Mouse (Mus musculus): Measurements from ENCODE around the gene Fads3. TPM values are rescaled to one million over a fixed set of nuclear protein-coding genes. Genes with fewer than 3 reads are reported as not detected.

The Fads3 gene
- polyA plus RNA-seq, 1 experiment: 26.0 TPM

DNA sequence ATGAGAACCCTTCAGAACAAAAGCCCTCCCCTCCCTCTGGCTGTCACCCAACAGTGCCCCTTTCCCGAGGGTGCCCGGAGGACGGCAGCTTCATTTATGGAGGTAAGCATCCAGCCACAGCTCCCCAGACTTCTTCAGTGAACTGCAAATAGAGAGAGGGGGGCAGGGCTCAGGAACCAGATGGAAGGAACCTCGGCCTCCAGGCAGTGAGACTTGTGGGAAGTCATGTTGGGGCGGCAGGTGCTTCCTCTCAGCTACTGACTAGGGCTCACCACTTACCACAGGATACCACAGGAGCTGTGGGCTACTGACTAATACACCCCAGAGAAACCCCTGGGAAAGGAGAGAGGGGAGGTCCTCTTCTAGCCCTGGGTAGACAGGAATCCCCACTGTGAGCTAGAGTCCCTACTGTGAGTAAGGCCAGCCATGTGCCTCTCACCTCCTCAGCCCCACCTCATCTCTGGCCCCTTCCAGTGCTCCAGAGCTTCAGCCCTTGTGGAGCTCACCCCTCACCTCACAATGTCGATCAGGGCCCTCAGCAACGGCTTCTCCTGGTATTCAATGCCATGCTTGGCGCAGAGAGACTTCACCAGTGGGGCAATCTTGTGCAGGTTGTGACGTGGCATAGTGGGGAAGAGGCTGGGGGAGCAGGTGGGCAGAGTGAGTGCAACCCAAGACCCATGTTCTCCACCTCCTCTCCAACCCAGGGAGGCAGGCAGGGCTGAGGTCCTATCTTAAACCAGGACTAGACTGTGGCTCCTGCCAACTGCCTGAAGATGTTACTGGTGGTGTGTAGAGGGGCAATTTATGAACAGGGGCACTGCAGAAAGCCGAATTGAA is 23.0 kb downstream of the Fads3 start:
- WGBS: 69% methylated on average over 10 of the region's 10 CpGs
- DNase-seq (ENCODE audit: low read depth, low spot score): no peak

DNA sequence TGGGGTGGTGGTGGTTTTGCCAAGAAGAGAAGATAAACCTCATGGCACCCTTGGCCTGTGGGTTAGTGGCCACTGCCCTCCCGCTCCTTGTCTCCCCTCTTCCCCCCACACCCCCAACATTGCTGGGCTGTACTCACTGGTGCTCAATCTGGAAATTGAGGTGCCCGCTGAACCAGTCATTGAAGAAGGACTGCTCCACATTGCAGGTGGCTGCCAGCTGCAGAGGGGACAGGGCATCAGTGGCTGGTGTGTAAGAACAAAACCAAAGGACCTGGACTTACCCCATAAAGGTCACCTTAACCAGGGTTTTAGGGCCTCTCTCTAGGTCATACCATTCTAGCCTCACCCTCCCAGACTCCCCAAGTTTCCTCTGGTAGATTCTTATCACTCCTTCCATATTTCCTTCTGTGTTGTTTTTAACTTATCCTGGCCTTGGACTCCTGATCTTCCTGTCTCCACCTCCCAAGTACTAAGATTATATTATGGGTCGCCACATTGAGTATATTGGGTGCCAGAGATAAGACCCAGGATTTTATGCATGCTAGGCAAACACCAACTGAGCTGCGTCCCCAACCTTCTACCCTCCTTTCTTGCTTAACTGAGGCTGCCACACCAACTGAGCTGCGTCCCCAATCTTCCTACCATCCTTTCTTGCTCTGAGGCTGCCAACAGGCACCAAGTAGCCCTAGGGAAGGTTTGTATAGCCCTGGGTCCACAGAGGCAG is 24.3 kb downstream of the Fads3 start:
- no peak for DNase-seq (ENCODE audit: low read depth, low spot score)
- 37% methylated on average over 5 of the region's 5 CpGs for WGBS

DNA sequence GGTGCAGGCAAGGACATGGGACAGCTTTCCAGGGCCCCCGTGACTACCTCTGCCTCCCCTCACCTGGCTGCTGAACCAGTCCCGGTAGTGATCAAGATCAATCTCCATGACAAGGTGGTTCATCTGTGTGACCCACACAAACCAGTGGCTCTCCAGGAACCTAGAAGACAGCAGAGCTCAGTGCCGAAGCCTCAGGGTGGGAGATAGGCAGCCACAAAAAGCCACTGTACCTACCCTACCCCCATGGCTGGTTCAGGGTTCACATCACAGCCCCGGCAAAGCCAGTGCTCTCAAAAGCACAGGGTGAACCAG is 24.8 kb downstream of the Fads3 start:
- WGBS: 36% methylated on average over 4 of the region's 4 CpGs
- DNase-seq (ENCODE audit: low read depth, low spot score): no peak

DNA sequence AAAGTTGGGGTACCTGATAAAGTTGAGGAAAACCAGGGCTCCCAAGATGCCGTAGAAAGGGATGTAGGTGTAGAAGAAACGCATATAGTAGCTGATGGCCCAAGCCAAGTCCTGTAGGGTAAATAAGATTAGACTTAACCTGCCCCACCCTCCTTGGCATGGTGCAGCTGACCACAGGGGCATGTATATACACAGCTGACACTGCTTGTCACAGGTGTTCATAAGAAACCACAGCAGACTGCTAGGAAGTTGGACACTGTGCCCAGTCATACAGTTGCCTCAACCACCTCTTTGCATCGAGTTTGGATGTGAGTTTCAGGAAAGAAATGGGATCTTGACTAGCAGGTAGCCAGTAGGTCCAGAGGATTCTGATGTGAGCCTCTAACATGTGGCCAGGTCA is 25.1 kb downstream of the Fads3 start:
- 24% methylated on average over 3 of the region's 3 CpGs for WGBS
- no peak for DNase-seq (ENCODE audit: low read depth, low spot score)

DNA sequence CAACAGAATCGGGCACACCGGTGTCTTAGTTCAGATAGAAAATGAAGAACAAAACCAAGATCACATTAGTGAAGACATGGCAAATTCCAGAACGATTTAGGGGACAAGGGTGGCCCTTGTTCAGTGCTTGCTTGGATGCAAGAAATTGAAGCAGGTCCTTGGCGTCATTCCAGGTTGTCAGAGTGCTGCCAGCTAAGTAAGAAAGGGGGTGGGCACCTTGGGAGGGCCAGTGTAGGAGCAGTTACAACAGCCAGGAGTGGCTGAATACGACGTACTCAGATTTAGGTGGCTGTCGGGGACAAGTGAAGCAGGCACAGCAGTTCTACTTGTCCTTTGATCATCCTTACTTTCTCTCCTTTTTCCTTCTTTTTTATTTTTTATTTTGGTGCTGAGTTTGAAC is 26.3 kb downstream of the Fads3 start:
- WGBS: 47% methylated on average over 7 of the region's 7 CpGs
- DNase-seq (ENCODE audit: low read depth, low spot score): no peak

DNA sequence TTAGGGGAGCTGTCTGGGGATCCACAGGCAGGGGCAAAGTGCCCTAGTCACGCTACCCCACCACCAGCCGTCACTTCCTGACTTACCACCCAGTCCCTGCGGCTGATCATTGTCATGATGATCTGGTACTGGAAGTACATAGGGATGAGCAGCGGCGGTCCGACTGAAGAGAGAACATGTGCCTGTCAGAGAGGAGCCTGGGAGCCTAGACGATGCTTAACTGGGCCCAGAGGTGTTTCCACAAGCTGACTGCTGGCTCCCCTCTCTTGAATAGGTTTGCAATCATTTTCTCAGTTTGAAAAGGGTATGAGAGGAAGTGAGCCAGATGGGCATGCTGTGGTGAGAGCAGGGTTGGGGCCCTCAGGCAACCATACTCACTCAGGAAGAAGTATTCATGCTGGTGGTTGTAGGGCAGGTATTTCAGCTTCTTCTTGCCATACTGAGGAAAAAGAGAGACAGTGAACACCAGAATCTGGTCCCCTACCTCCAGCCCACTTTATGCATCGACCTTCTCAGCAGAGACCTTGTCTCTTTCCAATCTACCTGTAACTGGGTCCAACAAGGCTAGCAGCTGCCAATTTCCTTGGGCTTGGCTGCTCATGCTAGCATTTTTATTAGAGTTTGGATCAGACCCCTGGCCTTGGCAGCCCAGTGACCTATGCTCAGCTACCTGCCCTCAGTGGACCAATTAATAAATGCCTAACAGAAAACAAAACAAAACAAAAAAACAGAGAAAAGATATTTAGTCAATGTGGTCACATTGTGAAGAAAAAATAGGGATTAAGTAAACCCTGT is 29.0 kb downstream of the Fads3 start:
- 91% methylated on average over 8 of the region's 8 CpGs for WGBS

DNA sequence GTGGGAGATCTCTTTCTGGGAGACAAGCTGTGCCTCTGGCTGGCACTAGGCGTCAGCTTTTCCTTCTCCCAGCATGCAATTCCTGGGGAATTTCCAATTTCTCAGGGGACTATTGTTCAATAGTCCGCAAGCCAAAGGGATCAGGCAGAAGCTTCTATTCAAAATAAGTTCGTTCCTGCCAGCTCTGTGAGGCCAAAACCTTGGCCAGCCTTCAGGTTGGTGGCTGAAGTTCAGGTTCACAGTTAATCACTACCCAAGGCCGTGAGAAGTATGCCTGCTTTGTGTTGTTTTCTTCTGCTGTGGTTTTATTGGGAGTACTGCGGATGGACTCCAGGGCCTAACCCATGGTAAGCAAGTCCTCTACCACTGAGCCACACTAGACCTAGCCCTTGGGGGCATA is 29.8 kb downstream of the Fads3 start:
- WGBS: 59% methylated on average over 5 of the region's 5 CpGs
- no peak for DNase-seq (ENCODE audit: low read depth, low spot score)

More for the DNA sequence above, 29.0 kb downstream of the Fads3 start:
- DNase-seq (ENCODE audit: low read depth, low spot score): no peak

DNA sequence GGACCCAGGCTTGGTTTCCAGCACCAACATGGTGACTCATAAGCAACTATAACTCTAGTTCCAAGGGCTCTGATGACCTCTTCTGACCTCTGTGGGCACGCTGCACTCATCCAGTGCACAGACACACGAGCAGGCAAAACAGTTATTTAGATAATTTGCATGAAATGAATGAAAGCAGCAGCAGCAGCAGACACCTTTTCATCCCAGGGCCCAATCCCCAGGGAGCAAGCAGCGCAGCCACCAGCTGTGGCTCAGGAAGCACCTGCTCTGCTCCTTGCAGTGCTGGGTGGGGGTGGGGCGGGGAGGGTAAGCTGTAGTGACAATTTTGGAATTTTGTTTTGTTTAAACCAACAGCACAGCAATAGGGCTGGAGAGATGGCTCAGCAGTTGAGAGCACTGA is 30.5 kb downstream of the Fads3 start:
- no peak for DNase-seq (ENCODE audit: low read depth, low spot score)
- WGBS: 75% methylated on average over 4 of the region's 4 CpGs

DNA sequence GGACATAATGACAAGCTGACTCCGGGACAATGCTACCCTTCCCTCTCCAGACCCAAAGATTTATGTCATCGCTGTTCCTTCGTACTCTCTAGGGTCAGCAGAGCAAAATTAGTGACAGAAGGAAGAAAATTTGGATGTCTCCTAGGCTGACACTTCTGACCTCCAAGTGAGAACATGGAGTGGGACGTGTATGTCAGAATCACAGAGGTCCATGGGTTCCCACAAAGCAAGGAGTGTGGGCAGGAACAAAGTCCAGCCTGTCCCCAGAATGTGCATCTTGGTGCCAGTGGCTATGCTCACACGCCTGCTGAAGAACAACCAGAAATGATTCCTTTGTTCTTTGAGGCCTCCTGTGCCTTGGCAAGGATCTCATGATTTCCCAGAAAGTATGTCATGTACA is 31.8 kb downstream of the Fads3 start:
- 92% methylated on average over 5 of the region's 5 CpGs for WGBS
- no peak for DNase-seq (ENCODE audit: low read depth, low spot score)

DNA sequence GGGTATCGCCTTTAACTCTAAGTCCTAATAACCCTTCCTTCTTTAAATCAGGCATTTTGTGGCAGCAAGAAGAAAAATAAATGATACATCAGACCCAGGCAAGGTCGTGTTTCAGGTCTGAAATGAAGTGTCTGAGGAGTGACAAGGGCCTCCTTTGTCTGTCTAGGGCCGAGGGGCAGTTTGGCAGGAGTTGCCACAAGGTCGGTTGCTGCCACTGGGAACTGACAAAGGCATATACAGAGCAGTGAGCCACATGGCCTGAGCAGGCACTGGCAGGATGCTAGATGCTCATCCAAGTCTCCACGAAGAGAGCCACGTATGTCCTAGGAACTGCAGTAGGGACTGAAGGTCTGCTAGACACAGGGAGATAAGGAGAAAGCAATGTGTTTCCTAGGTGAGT is 37.0 kb downstream of the Fads3 start:
- no peak for DNase-seq (ENCODE audit: low read depth, low spot score)
- 53% methylated on average over 6 of the region's 6 CpGs for WGBS

DNA sequence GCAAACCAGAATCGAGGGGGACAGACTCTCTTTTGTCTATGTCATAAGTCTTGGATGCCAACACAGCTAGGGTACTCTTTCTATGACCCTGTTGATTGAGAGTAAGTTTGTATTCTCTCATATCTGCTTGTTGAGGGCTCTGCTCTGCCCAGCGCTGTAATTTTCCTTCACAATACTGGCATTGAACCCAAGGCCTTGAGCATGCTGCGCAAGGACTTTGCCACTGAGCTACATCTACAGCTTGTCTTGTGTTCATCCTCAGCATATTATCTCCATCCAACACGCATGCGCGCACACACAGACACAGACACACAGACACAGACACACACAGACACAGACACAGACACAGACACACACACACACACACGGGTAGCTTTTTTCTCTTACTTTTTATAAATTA is 39.0 kb downstream of the Fads3 start:
- 33% methylated on average over 7 of the region's 7 CpGs for WGBS
- DNase-seq (ENCODE audit: low read depth, low spot score): no peak

DNA sequence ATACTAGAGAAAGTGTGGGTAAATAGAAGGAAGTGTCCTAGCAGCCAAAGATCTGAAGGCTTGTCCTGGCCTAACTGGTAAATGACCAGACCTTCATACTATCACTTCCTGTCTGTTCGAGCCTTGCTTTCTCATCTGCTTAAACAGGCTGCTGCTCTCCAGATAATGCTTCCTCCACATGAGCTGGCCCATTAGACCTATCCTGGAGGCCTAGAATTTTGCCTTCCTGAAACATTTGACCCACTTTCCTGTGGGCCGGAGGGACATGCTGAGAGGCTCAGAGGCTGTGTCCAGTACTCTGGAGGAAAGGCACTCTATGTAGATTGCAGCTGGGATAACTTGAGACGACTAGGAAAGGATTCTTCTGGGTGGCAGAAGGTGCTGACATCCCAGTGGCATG is 40.7 kb downstream of the Fads3 start:
- 40% methylated on average over 3 of the region's 3 CpGs for WGBS

DNA sequence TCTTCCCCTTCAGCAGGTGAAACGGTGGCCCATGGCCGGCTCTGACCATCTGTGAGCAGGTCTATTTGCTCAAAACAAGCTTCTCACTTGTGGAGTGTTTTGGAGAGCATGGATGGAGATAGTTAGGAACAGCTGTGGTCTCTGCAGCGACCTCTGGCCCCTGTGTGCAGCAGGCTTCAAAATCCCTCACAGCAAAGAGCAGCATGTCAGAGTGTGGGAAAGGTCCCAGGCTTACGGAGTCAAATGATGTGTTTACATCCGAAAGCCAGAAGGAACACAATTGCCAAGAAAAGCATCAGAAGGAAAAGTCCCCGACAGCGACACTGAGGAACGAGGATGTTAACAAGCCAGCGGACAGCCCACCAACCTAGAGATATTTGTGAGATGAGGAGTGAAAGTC is 44.1 kb downstream of the Fads3 start:
- no peak for DNase-seq (ENCODE audit: low read depth, low spot score)
- WGBS: 82% methylated on average over 9 of the region's 9 CpGs

More for the DNA sequence above, 40.7 kb downstream of the Fads3 start:
- DNase-seq (ENCODE audit: low read depth, low spot score): no peak

DNA sequence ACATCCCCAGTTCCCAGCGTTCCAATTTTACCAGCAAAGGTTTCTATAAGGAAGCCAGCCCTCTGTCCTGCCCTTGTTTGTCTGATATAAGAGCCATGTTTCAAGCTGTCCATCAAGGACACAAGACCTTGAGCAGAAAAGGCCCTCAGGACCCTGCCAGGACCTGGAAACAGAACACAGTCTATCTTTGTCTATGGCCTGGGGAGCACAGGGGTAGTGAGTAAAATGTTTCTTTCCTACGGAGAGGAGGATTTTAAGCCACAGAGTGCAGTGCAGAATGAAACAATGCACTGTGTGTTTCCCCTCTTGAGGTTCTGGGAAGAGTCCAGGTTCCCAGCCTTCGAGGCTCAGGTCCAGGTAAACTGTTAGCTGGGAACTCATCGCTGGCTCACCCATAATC is 45.6 kb downstream of the Fads3 start:
- 61% methylated on average over 4 of the region's 4 CpGs for WGBS

DNA sequence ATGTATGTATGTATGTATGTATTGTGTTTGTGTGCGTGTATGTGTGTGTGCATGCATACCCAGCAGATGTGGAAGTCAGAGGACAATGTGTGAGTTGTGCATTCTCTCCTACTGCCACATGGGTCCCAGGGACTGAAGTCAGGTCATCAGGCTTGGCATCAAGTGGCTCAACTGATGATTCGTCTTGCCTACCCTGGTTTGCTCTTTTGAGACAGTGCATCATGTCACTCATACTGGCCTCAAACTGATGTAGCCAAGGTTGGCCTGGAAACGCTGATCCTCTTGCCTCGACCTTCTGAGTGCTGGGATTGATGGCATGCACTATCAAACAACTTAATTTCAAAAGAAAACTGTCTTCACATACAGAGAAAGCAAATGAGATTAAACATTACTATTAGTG is 52.5 kb downstream of the Fads3 start:
- no peak for DNase-seq (ENCODE audit: low read depth, low spot score)

More for the DNA sequence above, 45.6 kb downstream of the Fads3 start:
- no peak for DNase-seq (ENCODE audit: low read depth, low spot score)

DNA sequence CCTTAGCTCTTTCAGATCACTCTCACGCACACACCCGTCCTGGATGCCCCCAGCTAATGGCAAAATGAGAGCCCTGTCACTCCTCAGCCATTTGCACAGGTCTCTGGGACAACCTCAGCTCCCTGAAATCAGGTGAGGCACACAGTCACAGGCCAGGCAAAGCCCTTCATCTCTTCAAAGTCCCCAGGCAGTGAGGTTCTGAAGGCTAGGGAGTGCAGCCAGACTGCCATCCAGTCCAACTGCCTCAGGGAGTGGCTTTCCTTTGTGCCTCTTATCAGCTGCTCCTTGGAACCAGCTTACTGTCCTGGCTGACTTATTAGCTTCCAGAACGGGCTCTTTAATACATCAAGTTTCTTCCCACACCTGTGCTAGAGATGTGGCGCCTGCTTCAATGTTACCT is 53.3 kb downstream of the Fads3 start:
- DNase-seq (ENCODE audit: low read depth, low spot score): no peak
- 34% methylated on average over 4 of the region's 4 CpGs for WGBS

More for the DNA sequence above, 52.5 kb downstream of the Fads3 start:
- 84% methylated on average over 4 of the region's 4 CpGs for WGBS

DNA sequence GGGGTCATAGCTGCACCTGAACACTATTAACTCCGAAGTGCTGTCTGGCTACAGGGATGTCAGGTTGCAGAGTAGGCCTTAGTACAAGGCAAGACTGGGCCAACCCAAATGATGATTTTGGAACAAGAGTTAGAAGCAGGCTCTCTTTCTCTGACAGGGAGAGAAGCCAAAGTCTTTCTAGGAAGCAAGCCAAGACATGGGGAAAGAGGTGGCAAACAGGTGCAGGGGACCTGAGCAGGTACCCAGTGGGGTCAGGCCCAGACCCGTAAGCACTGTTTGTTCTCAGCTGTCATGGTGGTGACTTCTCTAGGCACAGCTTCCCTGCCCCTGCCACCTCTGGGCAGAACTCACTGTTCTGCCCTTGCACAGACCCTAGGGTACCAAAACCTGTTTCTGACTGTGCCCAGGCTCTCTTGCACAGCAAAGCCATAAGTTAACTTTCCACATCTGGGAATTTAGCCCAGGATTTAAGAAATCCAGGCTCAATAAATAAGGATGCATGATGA is 55.1 kb downstream of the Fads3 start:
- WGBS: 67% methylated on average over 2 of the region's 2 CpGs
- DNase-seq (ENCODE audit: low read depth, low spot score): no peak

DNA sequence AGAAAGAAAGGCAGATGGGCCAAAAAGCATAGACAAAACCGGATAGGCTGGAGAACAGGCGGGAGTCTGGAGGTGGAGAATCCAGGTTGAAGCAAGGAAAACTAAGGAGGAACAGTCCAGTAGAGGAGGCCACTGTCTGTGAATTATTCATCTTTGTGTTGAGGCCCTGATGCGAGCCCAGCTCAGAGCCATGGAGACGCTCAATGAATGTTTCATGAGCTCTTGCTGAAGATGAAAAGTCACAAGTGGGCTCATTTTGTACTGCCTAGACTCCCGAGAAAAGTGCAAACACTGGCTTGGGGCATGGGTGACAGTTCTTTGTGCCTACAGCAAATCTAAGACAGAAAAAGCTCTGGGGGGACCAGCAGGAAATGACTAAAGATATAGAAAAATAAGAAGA is 56.5 kb downstream of the Fads3 start:
- 66% methylated on average over 5 of the region's 5 CpGs for WGBS
- DNase-seq (ENCODE audit: low read depth, low spot score): no peak

DNA sequence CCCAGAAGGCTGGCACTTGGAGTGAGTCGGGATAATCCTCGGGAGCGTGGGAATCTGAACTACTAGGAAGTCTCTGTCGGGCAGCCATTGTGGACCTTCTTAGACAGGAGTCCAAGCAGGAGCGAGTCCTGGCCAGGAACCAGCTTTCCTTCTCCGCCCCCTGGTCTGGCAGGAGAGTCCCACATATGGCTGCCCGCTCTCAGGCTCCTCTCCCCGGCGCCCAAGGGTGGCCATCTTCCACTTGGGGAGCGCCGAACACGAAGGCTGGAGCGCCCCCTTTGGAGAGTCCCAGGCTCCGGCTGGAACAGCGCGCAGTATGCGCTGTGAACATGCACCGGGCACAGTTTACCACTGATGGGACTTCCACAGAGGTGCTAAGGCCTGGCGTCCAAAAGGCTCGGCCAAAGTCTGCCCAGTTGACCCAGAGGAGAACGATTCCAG is 59.3 kb downstream of the Fads3 start:
- 1% methylated on average over 21 of the region's 21 CpGs for WGBS

DNA sequence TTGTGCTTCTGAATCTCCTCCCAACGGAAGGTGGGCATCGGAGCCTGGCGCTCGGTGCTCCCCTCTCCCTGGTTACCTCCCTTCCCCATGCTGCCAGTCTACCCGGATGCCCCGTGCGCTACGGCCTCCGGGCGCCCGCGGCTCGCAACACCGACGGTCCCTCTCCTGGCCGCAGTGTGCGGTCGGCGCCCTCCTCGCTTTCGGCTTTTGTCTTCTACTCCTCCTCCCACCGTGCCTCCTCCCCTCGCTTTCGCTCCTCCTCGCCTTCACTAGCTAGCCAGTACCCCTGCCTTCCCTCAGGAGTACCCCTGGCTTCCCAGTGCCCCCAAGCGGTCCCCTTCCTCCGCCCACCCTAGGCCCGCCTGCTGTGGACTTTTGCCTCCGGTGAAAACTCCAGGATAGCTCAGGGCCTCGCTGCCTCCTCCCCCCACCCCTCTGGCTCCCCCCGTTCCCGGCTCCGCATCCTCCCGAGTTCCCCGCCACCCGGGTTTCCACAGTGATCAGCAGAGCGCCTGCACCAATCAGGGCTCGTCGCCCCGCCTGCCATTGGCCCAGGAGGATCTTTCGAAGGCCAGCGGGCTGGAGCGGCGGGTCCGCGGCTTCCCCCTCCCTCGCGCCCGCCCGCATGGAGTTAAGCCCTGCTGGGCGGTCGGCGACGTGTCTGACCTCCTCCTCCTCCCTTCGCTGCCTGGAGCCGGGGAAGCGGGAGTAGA is 60.1 kb downstream of the Fads3 start, which contains the start of gene Fads2:
Gene Fads2, minus strand, starts transcription at position 406 of the 713 bp plus-strand sequence.
- DNase-seq (ENCODE audit: low read depth, low spot score): no peak
- under 1% methylated on average over 56 of the region's 57 CpGs for WGBS

More for the DNA sequence above, 59.3 kb downstream of the Fads3 start:
- peak; percentile 67 for DNase-seq (ENCODE audit: low read depth, low spot score)
